Mouse (Mus musculus): ENCODE results near the gene 4930579G24Rik. TPM values are rescaled to one million over a fixed set of nuclear protein-coding genes. Genes with fewer than 3 reads are reported as not detected.
A peak's percentile ranks its signal among the peaks of the same experiment; 100 is the strongest.

Gene 4930579G24Rik
- 25.6 and 27.3 TPM in 2 replicates for polyA plus RNA-seq (2014; fragmentation: Nextera tagmentation; extraction: Ambion mirVana)

GRCm38 (mm10) chr3:79628561-79629415 is at the start of gene 4930579G24Rik:
Gene 4930579G24Rik (plus strand): TSS chr3:79629079.
- Histone ChIP-seq H3K4me1 (replicated peaks; ENCODE audit: control insufficient read depth, insufficient read depth, low read length) (peaks cover 2% of the 10 kb centered on the region; the same call in 1 of the 2 replicates), H3K9me3 (ENCODE audit: control insufficient read depth, low read length) (0 out of 2 replicates have a peak, but pooled peaks cover 2% of the 10 kb centered on the region), H3K9ac (ENCODE audit: low read length) (peak within 1 kb of the TSS; percentile 83), H3K4me2 (ENCODE audit: low read length) (peak within 1 kb of the TSS; percentile 78), H3K27ac (ENCODE audit: low read depth) (peak within 1 kb of the TSS; percentile 77), H3K36me3 (ENCODE audit: control insufficient read depth, insufficient read depth, low read length) (peaks cover 21% of the 10 kb centered on the region), H3K4me3 (ENCODE audit: low read depth, low read length) (peak within 1 kb of the TSS; percentile 80), H3K27me3 (replicated peaks; ENCODE audit: control insufficient read depth, insufficient read depth, low read length) (no peaks in the 10 kb centered on the region)
- ATAC-seq (replicated peaks; ENCODE audit: low FRiP score, low TSS enrichment, low read depth): peak; percentile 99
- under 1% methylated on average over 60 of the region's 60 CpGs for WGBS
- peak; percentile 94 for DNase-seq (ENCODE audit: low spot score)

- ATAC-seq (replicated peaks; ENCODE audit: low FRiP score, low TSS enrichment, low read depth) (no peak), DNase-seq (ENCODE audit: low spot score) (no peak)
- H3K27me3 ChIP-seq (replicated peaks; ENCODE audit: control insufficient read depth, insufficient read depth, low read length): no peaks in the 10 kb centered on the region
- H3K4me1 ChIP-seq (replicated peaks; ENCODE audit: control insufficient read depth, insufficient read depth, low read length): no peaks in the 10 kb centered on the region; the same call in 1 of the 2 replicates
- H3K36me3 ChIP-seq (ENCODE audit: control insufficient read depth, insufficient read depth, low read length): no peaks in the 10 kb centered on the region
- H3K4me3 ChIP-seq (ENCODE audit: low read depth, low read length): no peak overlapping the region
- no peaks in the 10 kb centered on the region for H3K9me3 ChIP-seq (ENCODE audit: control insufficient read depth, low read length)
- H3K27ac ChIP-seq (ENCODE audit: low read depth): no peak overlapping the region
- no peak overlapping the region for H3K4me2 ChIP-seq (ENCODE audit: low read length)
- 73% methylated on average over 5 of the region's 5 CpGs for WGBS
- no peak overlapping the region for H3K9ac ChIP-seq (ENCODE audit: low read length)
Measured at GRCm38 (mm10) chr3:79579891-79580575, 48.8 kb upstream of the 4930579G24Rik start.

GRCm38 (mm10) chr3:79586804-79587203 is 42.1 kb upstream of the 4930579G24Rik start:
- no peak overlapping the region for H3K9ac ChIP-seq (ENCODE audit: low read length)
- ATAC-seq (replicated peaks; ENCODE audit: low FRiP score, low TSS enrichment, low read depth): peak; percentile 67
- no peak overlapping the region for H3K4me3 ChIP-seq (ENCODE audit: low read depth, low read length)
- H3K4me1 ChIP-seq (replicated peaks; ENCODE audit: control insufficient read depth, insufficient read depth, low read length): no peaks in the 10 kb centered on the region
- H3K36me3 ChIP-seq (ENCODE audit: control insufficient read depth, insufficient read depth, low read length): no peaks in the 10 kb centered on the region
- WGBS: 5% methylated on average over 6 of the region's 6 CpGs
- DNase-seq (ENCODE audit: low spot score): peak; percentile 96
- H3K4me2 ChIP-seq (ENCODE audit: low read length): no peak overlapping the region
- H3K27ac ChIP-seq (ENCODE audit: low read depth): no peak overlapping the region
- no peaks in the 10 kb centered on the region for H3K27me3 ChIP-seq (replicated peaks; ENCODE audit: control insufficient read depth, insufficient read depth, low read length)
- H3K9me3 ChIP-seq (ENCODE audit: control insufficient read depth, low read length): no peaks in the 10 kb centered on the region

GRCm38 (mm10) chr3:79589671-79590070 is 39.2 kb upstream of the 4930579G24Rik start:
- no peak overlapping the region for H3K9ac ChIP-seq (ENCODE audit: low read length)
- H3K4me3 ChIP-seq (ENCODE audit: low read depth, low read length): no peak overlapping the region
- peaks cover 10% of the 10 kb centered on the region; the same call in 1 of the 2 replicates for H3K4me1 ChIP-seq (replicated peaks; ENCODE audit: control insufficient read depth, insufficient read depth, low read length)
- H3K4me2 ChIP-seq (ENCODE audit: low read length): no peak overlapping the region
- no peaks in the 10 kb centered on the region for H3K27me3 ChIP-seq (replicated peaks; ENCODE audit: control insufficient read depth, insufficient read depth, low read length)
- H3K36me3 ChIP-seq (ENCODE audit: control insufficient read depth, insufficient read depth, low read length): peaks cover 13% of the 10 kb centered on the region
- H3K9me3 ChIP-seq (ENCODE audit: control insufficient read depth, low read length): no peaks in the 10 kb centered on the region
- WGBS: 85% methylated on average over 2 of the region's 2 CpGs
- H3K27ac ChIP-seq (ENCODE audit: low read depth): no peak overlapping the region
- ATAC-seq (replicated peaks; ENCODE audit: low FRiP score, low TSS enrichment, low read depth) (no peak), DNase-seq (ENCODE audit: low spot score) (no peak)

- WGBS: 2% methylated on average over 63 of the region's 63 CpGs
Measured at GRCm38 (mm10) chr3:79590863-79591792, 37.8 kb upstream of the 4930579G24Rik start, which contains the start of gene Ppid. Gene Ppid (plus strand): TSS chr3:79591342.

GRCm38 (mm10) chr3:79591793-79592471 is 36.9 kb upstream of the 4930579G24Rik start:
- 4% methylated on average over 15 of the region's 15 CpGs for WGBS
- Histone ChIP-seq H3K4me3 (ENCODE audit: low read depth, low read length) (peak overlapping the region; percentile 92), H3K36me3 (ENCODE audit: control insufficient read depth, insufficient read depth, low read length) (peaks cover 36% of the 10 kb centered on the region), H3K27me3 (replicated peaks; ENCODE audit: control insufficient read depth, insufficient read depth, low read length) (no peaks in the 10 kb centered on the region), H3K9ac (ENCODE audit: low read length) (peak overlapping the region; percentile 94), H3K4me1 (replicated peaks; ENCODE audit: control insufficient read depth, insufficient read depth, low read length) (peaks cover 10% of the 10 kb centered on the region; the same call in 1 of the 2 replicates), H3K27ac (ENCODE audit: low read depth) (peak overlapping the region; percentile 85), H3K9me3 (ENCODE audit: control insufficient read depth, low read length) (no peaks in the 10 kb centered on the region), H3K4me2 (ENCODE audit: low read length) (peak overlapping the region; percentile 86)
- no peak for DNase-seq (ENCODE audit: low spot score)
- ATAC-seq (replicated peaks; ENCODE audit: low FRiP score, low TSS enrichment, low read depth): no peak

More at GRCm38 (mm10) chr3:79590863-79591792, 37.8 kb upstream of the 4930579G24Rik start, which contains the start of gene Ppid:
- DNase-seq (ENCODE audit: low spot score): peak; percentile 92
- Histone ChIP-seq H3K27ac (ENCODE audit: low read depth) (peak within 1 kb of the TSS; percentile 85), H3K36me3 (ENCODE audit: control insufficient read depth, insufficient read depth, low read length) (peaks cover 28% of the 10 kb centered on the region), H3K4me2 (ENCODE audit: low read length) (peak within 1 kb of the TSS; percentile 86), H3K9ac (ENCODE audit: low read length) (peak within 1 kb of the TSS; percentile 94), H3K27me3 (replicated peaks; ENCODE audit: control insufficient read depth, insufficient read depth, low read length) (no peaks in the 10 kb centered on the region), H3K9me3 (ENCODE audit: control insufficient read depth, low read length) (no peaks in the 10 kb centered on the region), H3K4me3 (ENCODE audit: low read depth, low read length) (peak within 1 kb of the TSS; percentile 92), H3K4me1 (replicated peaks; ENCODE audit: control insufficient read depth, insufficient read depth, low read length) (peaks cover 10% of the 10 kb centered on the region; the same call in 1 of the 2 replicates)
- ATAC-seq (replicated peaks; ENCODE audit: low FRiP score, low TSS enrichment, low read depth): peak; percentile 89

GRCm38 (mm10) chr3:79595468-79595867 is 33.4 kb upstream of the 4930579G24Rik start:
- no peak overlapping the region for H3K9ac ChIP-seq (ENCODE audit: low read length)
- peaks cover 69% of the 10 kb centered on the region for H3K36me3 ChIP-seq (ENCODE audit: control insufficient read depth, insufficient read depth, low read length)
- H3K4me1 ChIP-seq (replicated peaks; ENCODE audit: control insufficient read depth, insufficient read depth, low read length): peaks cover 10% of the 10 kb centered on the region; the same call in 1 of the 2 replicates
- no peak for ATAC-seq (replicated peaks; ENCODE audit: low FRiP score, low TSS enrichment, low read depth)
- no peaks in the 10 kb centered on the region for H3K9me3 ChIP-seq (ENCODE audit: control insufficient read depth, low read length)
- no peak overlapping the region for H3K4me2 ChIP-seq (ENCODE audit: low read length)
- H3K4me3 ChIP-seq (ENCODE audit: low read depth, low read length): no peak overlapping the region
- DNase-seq (ENCODE audit: low spot score): no peak
- no peaks in the 10 kb centered on the region for H3K27me3 ChIP-seq (replicated peaks; ENCODE audit: control insufficient read depth, insufficient read depth, low read length)
- H3K27ac ChIP-seq (ENCODE audit: low read depth): no peak overlapping the region
- 93% methylated on average over 7 of the region's 7 CpGs for WGBS

Measured in intestine, embryonic 14.5 days (tissue).